10 mouse cellular contexts compared by ENCODE assay signal in genomic region chr17:5195397-5195796, GRCm38 (mm10).
DNase-seq lines count a peak whose midpoint lies in the region; ATAC-seq lines count a peak whose summit lies in the region.
"Had no signal": no experiment of that assay in that cellular context is flagged by ENCODE, and none has a peak within 500 bp of the region (broad histone marks: within the 10 kb centered on the region; RNA-seq: fewer than 3 reads in every experiment).

No protein-coding gene starts in this region.

- peak; percentile 87 for ATAC-seq in activated CD4-positive, CD25-positive, alpha-beta regulatory T cell, adult 4 months
- peak; percentile 65 for ATAC-seq in megakaryocyte progenitor cell, adult 5-6 weeks (replicated peaks; ENCODE audit: poor library complexity)
- ATAC-seq: hindbrain, embryonic 16.5 days had no signal

- peak; percentile 52 for DNase-seq in lung, postnatal 25 days (ENCODE audit: low spot score)
- DNase-seq in lung, postnatal 10 days, result no peak
- peak; percentile 49 for DNase-seq in thymus, postnatal 25 days
- no peak for DNase-seq in urinary bladder, postnatal 14 days (ENCODE audit: low spot score)
- no peak for DNase-seq in testis, postnatal 10 days (ENCODE audit: low spot score)
- DNase-seq: cerebellum, adult 11-12 months; gastrocnemius, postnatal 10 days had no signal

Comparison
In these comparisons a context has a peak if more than half of its experiments do, and no peak if none do; other contexts are left out.
1. DNase-seq: peak in lung, postnatal 25 days (single experiment) and thymus, postnatal 25 days (single experiment); none in lung, postnatal 10 days (single experiment), urinary bladder, postnatal 14 days (single experiment) and testis, postnatal 10 days (single experiment).